Mouse (Mus musculus) right cerebral cortex, adult 2 months (tissue): ENCODE results near the gene Teddm2.
"Not testable (repeated sequence)": the region's sequence is repeated elsewhere in the genome, so short reads cannot be mapped to it uniquely, and the experiment has no call there.

Experiments used
- DNase-seq, 2 experiments: peaks; one replicate each; pipeline ENCODE4 v3.0.0; 2021 to 2022; ENCODE audit warnings: low spot score in 2 of 2

Teddm2 gene

DNA sequence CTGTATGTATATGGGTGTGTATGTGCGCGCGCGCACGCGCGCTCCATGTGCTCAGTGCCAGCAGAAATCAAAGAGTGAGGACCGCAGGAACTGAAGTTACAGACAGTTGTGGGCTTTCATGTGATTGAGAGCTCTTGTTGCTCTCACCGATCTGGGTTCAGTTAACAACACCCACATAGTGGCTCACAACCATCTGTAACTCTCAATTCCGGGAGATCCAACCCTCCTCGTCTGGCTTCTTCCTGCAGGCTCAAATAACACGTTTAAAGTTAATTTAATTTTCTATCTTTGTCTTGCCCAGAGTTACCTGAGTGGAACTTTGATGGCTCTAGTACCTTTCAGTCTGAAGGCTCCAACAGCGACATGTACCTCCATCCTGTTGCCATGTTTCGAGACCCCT is 4.2 kb upstream of the Teddm2 start:
- DNase-seq, result peak in 1 of 2 experiments; percentile 39

GRCm38 (mm10) chr1:153903006-153903405 is 3.0 kb upstream of the Teddm2 start:
- no peak for DNase-seq

DNA sequence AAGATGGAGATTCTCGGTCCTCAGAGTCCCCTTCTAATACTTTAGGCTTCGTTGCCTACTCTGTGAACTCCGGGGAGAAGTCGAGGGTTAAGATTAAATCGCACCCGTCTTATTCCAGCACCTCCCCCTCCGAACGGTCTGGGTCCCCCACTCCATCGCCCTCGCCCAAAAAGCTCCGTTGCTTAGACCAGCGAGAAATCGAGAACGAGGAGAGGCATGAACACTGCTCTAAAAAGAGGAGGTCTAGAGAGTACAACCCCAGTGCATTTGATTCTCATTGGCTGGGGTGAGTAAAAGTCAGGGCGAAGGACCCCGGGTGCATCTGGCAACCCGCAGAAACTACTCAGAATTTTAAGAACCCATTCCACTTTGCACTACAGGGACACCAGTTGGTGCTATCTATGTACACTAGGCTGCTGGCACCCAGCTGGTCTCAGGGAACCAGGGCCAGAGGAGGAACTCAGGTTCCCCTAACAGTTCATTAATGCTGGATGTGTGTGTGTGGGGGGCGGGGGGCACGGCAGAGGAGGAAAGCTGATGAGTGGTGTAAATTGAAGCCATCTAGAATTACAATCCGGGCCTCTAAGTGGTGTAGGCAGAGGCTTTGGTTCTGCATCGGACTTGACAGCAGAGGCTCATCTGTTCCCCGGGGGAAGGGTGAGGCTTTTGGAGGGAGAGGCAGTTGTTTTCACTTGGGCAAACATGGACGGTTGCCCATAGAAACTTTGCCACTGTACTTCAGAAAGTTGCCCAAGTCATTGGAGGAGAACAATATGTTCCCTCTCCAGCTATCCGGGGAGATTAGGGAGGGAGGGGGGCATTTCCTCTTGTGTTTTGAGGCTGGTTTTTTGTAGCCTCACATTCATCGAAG is 1.1 kb upstream of the Teddm2 start:
- DNase-seq, result no peak

- DNase-seq, result peak in 1 of 2 experiments; percentile 20
Measured at GRCm38 (mm10) chr1:153900381-153900780, 353 bp upstream of the Teddm2 start.

- peak in 1 of 2 experiments; percentile 43 for DNase-seq
Measured at GRCm38 (mm10) chr1:153898989-153899730, 868 bp downstream of the Teddm2 start.

- DNase-seq, result no peak
Measured at GRCm38 (mm10) chr1:153897196-153897595, 2.8 kb downstream of the Teddm2 start.

- peak; percentile 87 to 88 for DNase-seq
Measured at GRCm38 (mm10) chr1:153894979-153895378, 5.0 kb downstream of the Teddm2 start.

DNA sequence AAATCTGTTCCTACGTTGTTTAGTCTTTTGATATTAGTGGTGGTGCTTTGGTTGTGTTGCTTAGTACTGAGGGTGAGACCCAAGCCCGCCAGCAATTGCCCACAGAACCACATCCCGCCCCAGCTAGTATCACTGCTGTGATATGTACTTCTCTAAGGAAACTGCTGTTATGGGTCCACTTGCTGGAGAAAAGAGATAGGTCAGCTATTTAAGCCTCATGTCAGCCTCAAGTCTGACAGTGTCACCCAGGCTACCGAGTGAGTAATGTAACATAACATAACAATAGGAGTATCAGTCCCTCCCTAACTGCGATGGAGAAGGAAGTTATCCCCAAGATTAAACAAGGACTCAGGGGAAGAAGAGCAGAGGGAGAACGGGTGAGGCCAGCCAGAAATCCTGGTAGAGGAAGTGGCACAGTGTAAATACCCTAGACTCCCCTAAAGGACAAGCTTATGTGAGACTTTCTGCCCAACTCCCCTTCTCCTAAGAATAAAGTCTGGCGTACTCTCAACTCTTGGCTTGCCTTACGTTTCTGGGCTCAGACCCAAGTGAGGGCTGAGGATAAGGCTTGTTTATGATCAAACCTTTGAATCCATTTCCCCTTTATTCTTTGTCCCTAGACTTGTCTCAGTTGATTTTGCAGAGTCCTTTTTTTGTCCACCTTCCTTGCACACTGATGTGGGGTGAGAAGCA is 5.7 kb downstream of the Teddm2 start:
- no peak for DNase-seq

DNA sequence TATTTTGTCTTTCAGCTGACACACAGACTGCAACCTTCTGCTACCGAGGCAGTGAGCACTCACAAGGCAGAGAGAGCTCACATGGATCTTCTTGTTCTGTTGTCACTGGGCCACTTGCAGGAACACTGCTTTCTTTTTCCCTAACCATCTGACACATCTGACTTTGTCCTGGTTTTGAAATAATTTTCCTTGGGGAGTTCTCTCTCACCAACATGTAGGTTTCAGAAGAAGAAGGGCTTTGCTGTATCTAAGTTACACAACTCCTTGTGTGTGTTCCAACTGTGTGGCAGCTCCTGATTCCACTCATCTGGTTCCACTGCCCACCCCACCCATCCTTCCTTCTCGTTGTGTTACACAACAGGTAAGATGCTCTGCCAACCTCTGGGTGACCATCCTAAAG is 6.3 kb downstream of the Teddm2 start:
- DNase-seq, result no peak

GRCm38 (mm10) chr1:153891442-153891841 is 8.6 kb downstream of the Teddm2 start, which contains the start of gene Teddm1a:
TSS of gene Teddm1a (plus strand) at chr1:153891742.
- no peak for DNase-seq

GRCm38 (mm10) chr1:153890121-153890520 is 9.9 kb downstream of the Teddm2 start:
- no peak for DNase-seq

DNA sequence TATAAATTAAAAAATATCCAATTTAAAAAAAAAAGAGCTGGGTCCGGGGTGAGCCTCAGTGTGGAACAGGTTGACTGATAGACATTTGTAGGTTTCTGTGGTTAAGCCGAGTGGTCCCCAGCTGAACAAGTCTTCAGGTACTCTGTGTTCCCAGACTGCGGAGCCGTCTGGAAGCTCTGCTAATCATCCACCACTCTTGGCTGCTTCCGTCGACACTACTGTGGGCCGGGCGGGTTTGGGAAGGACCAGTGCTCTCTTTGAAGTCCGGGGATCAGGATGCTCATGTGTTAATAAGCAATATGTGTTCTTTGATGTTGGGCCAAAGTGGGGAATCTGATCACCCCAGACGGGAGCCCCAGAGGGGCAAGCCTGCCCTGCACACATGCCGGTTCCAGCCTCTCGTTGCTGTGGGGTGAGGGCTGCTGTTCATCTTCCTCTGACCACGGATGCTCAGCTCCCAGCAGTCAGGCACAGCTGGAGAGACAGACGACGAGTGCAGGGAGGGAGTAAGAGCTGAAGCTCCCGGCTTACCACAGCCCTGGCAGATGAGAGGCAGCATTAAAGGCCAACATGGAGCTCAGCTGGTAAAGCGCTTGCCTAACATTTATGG is 13.9 kb downstream of the Teddm2 start:
- DNase-seq, result no peak

DNA sequence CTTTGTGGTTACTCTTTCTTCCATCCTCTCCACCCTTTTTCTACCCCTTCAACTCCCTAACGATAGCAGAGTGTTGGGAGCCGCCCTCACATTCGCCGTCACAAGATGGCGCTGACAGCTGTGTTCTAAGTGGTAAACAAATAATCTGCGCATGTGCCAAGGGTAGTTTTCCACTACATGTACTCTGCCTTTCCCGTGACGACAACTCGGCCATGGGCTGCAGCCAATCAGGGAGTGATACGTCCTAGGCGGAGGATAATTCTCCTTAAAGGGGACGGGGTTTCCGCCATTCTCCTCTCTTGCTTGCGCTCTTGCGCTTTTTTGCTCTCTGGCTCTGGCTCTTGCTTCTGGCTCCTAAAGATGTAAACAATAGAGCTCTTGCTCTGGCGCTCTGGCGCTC is 19.6 kb downstream of the Teddm2 start:
- not testable (repeated sequence) for DNase-seq

DNA sequence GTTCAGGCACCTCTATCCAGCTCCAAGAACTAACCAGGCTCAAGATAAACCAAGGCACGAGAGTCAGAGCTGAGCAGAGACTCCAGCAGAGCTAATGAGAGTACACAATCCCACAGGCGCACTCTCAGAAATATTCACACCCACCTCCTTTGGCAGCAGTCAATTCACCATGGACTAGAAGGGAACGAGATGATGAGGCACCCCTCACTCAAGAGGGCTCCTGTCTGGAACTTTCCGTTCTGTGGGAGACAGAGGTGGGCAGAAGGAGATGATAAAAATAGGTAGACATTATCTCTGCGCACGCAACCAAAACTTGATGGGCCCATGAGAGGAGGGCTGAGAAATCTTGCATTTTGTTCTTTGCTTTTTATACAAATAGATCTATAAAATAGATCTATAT is 26.0 kb downstream of the Teddm2 start, which contains the start of gene Teddm1b:
Gene Teddm1b (plus strand): TSS at position 301 of the 400 bp plus-strand sequence.
- DNase-seq, result no peak

GRCm38 (mm10) chr1:153855946-153856345 is 44.1 kb downstream of the Teddm2 start:
- no peak for DNase-seq

GRCm38 (mm10) chr1:153852696-153853095 is 47.3 kb downstream of the Teddm2 start:
- DNase-seq, result not testable (repeated sequence)

DNA sequence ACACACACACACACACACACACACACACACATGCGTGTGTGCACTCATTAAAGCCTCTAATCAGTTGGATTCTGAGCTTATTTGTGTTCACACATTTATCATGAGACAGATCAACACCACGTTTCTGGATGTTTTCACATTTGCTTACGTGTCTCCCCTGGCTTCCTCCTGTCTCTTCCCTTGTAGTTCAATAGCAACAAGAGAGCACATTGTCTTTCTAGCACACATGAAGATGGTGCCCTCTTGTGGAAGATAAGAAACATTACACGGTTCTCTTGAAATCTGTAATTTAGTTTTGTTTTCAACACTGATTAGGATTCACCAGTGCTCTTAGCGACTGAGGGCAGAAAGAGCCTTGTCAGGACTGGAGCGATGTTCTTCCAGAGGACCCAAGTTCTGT is 53.2 kb downstream of the Teddm2 start:
- DNase-seq, result peak; percentile 12 to 23

DNA sequence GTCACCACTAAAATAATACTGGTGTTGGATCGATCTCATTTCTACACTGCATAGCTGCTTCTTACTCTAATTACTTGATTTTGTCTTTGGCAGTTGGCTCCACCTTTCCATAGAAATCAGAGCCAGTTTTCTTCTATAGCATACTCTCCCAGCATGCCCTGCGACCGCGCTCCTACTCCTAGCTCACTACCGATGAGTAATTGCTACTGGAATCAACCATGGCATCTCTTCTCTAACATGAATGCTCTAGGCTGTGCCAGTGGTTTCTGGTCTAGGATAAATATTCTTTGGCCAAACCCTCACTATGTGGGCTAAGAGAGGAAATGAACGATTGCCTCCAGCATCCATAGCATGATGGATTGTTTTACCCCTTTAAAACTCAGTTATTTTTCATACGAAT is 53.6 kb downstream of the Teddm2 start:
- DNase-seq, result no peak

DNA sequence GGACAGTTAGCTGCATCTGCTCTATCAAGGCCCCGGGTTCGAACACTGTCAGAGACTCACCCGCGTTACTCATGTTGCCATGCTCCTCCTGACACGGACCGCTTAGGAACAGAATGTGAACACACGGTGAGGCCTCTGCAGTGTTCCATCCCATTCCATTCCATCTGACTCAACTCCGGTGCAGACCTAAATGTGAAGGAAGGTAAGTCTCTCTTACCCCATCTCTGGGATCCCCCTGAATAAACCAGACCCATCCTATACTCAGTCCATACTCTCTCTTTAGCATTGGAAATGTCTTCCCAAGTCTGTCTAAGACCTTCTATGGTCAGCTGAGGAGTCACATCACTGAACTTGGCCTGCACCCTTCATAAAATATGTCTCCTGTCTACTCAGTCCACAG is 56.0 kb downstream of the Teddm2 start, which contains the start of gene Rgsl1:
Gene Rgsl1 (minus strand): TSS at position 101 of the 400 bp plus-strand sequence.
- no peak for DNase-seq

- peak; percentile 9 to 27 for DNase-seq
Measured at GRCm38 (mm10) chr1:153842121-153842740, 57.8 kb downstream of the Teddm2 start.

DNA sequence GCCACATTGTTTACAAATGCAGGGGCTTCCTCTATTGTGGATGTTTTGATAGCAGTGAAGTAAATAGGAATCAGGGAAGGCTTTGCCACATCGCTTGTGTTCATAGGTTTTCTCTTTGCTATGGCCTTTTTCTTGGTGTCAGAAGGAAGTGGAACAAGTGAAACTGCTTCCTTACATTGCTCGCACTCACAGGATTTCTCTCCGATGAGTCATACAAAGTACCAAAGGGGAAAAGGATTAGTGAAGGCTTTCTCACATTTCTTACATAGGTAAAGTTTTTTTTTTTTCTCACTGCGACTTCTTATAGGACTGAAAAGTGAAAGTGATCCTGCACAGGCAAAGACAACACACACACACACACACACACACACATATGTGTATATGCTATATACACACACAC is 64.0 kb downstream of the Teddm2 start:
- no peak for DNase-seq
